Mouse (Mus musculus): ENCODE measurements around the gene Serhl.

Serhl gene

GRCm38 (mm10) chr15:83157667-83158064 is 68.4 kb downstream of the Serhl start:
- in situ Hi-C loops (cut with MboI, MseI), result loop anchor here in 1 of 2 experiments (5.0 to 10.0 kb wide), 3 partner anchors 50 to 435 kb away; partner anchors contain the start of gene Ttll1

DNA sequence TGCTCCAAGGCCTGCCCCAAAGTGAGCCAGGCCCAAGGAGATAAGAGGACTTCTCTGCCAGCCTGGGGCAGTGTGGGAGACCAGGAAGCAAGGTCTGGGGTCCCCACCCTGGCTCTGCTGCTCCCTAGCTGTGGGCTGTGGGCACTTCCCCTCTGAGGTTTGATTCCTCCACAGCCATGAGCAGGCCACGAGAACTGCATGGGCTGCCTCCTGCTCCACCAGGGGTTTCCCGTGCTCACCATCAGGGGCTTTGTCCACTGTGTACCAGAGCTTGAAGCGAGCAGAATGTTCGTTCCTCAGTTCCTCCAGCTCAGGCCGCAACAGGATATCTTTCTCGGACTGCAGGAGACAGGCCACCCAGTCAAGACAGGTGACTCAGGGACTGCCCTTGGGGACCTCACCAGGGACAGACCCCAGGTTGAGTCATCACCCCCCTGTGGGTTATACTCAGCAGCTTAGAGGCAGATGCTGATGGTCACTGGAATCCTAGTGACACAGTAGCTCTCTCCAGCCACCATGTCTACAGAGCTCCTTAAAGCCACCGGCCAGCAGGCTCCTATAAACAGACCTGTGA is 69.4 kb downstream of the Serhl start:
- in situ Hi-C loops (cut with MboI, MseI), result loop anchor here in 1 of 2 experiments (5.0 to 10.0 kb wide), 3 partner anchors 49 to 434 kb away; partner anchors contain the start of gene Ttll1

DNA sequence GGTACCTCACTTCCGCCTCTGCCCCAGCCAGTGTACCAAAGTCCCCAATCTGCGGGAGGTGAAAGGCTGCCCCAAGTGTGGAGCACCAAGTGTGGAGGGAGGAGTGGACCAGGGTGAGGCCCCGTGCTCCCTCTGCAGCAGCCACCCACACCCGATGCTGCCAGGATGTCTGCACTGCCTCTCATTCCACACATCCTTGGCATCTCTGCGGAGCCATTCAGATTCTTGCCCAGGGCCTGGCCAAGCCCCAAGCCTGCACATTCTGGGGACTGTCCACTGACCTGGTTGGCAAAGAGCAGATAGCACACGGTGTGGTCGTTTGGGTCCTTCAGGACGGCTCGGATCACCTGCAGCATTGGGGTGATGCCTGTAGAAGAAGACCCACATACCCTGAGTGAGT is 70.5 kb downstream of the Serhl start:
- in situ Hi-C loops (cut with MboI, MseI), result loop anchor here in 1 of 2 experiments (5.0 to 10.0 kb wide), 3 partner anchors 47 to 432 kb away; partner anchors contain the start of gene Ttll1

DNA sequence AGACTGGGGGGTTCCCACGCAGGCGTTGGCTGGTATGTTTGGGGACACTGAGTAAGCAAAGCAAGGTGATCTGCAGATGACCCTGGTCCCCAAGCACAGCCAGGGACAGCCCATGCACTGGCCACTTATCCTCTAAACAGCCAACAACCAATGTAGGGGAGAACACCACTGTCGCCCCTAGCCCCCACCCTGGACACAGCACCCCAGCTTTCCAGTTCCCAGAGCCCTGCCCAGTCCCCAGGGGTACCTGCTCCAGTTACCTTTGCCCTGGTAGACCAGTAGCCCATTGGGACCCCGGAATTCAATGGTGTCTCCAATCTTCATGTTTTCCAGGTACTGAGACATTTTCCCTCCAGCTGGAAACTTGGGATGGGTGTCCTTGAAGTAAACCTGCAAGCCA is 71.3 kb downstream of the Serhl start:
- in situ Hi-C loops (cut with MboI, MseI), result no loop called here

DNA sequence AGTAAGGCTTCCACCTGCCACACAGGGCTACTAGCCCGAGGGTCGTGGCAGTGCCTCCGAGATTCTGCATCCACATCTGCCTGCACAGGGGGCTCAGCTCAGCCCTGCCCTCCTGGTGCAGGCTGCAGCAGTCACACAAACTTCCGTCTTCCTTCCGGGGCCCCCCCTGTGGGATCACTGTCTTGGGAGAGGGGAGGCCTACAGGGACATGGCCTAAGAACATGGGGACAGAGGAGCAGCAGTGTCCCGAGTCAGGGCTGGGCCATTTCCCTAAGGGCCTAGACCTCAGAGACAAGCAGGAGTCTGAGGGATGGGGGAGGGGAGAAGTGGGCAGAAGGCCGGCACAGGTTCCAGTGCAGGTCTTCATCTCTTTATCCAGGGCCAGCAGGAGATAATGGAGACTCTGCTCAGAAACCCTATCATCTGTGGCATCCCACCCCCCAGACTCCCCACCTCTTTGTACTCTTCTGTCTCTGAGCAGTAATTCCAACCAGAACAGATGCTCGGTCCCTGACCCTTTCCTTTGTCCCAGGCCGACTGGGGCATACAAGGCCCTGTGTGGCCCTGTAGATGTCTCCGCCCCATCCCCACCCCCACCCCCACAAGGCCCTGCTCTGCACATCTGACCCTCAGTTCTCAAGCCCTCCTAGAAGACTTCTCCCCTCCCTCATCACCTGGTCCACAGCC is 71.9 kb downstream of the Serhl start:
- in situ Hi-C loops (cut with MboI, MseI), result no loop called here

DNA sequence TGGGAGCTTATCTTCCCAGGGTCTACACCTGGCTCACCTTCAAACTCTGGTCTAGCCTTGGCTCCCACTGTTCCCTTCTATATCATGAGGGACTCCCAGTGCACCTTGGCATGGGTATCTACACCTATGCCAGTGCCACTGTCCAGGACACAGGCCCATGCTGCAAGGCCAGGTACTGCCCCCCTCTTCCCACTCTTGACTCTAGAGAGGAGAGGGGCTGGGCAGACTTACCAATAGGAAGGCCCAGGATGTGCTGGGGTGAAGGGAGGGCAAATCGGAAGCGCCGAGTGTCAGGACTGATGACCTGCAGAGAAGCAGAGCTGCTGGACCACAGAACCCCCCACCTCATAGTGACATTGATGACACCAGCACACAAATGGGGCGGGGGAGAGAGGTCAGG is 72.7 kb downstream of the Serhl start:
- in situ Hi-C loops (cut with MboI, MseI), result no loop called here

- in situ Hi-C loops (cut with MboI, MseI), result no loop called here
Observed at GRCm38 (mm10) chr15:83162818-83163485, 73.6 kb downstream of the Serhl start.

GRCm38 (mm10) chr15:83164971-83165471 is 75.7 kb downstream of the Serhl start:
- in situ Hi-C loops (cut with MboI, MseI), result no loop called here

DNA sequence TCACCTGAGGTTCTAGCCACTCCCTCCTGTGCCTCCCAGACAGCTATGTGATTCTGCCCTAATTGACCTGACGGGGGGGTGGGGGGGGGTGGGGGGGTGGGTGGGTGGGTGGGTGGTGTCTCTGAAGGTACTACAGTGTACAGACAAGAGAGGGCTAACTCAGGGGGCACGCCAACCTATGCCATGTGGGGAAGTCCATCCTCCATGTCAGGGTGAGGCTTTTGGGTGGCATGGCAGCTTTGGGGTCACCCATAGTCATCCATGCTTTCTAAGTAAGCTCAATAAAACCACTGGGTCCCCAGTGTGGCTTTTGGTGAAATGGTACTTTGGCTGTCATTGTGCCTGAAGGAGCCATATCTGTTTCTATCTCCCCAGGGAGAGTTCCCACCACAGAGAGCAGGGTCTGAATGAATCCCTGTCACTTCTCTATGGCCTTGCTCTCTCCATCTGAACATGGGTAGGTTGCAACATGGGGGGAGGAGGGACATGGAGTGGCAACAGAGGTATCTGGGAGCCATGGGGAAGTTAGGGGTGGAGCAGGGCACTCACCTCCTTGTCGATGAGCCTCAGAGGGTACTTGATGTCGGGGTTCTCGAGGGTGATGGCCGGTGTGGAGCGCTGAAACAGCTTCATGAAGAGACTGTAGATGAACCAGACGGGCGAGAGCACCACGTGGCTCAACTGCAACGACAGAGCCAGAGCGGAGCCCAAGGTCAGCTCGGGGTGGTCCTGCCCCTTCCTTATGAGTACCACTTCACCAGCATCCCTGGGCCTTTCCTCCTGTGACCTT is 76.4 kb downstream of the Serhl start:
- in situ Hi-C loops (cut with MboI, MseI), result no loop called here

Data from T-helper 17 cell (primary cell).